Mouse (Mus musculus): ENCODE data around the gene Uggt1. TPM values are rescaled to one million over a fixed set of nuclear protein-coding genes. Genes with fewer than 3 reads are reported as not detected.

Gene Uggt1
- 4.6 and 5.8 TPM in 2 replicates for polyA plus RNA-seq (2012; rRNA removed)
- polyA plus RNA-seq (2014; fragmentation: Nextera tagmentation; extraction: Ambion mirVana): 22.6 and 25.5 TPM in 2 replicates

DNA sequence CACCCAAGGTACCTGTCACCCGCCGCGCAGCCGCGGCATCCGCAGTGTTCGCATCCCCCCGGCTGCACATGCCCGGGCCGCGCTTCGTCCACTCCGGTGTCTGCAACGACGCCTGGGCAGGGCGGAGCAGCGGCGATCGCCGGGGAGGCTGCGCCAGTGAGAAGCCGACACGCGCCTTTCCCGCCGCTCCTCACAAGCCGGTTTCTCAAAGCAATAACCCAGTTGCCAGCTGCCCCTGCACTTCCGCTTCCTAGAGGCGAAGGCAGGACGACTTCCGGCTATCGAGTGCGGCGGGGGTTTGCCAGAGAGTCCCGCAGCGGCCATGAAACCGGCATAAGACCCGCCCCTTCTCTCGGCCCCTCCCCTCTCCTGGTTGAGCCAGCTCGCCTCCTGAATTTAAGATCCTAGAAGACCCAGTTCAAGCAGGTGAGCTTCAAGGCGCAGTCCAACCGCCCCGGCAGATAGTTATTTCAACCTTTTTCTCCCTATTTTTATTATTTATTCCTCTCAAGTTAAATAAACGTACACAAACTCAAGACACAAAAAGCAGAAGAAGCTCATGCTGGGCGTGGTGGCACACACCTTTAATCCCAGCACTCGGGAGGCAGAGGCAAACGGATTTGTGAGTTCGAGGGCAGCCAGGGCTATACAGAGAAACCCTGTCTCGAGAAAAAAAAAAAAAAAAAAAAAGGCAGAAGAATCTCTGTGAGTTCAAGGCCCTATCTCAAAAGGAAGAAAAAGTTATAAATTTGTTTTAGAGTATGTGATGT lies at the start of gene Uggt1:
Gene Uggt1, minus strand, starts transcription at position 663 of the 770 bp plus-strand sequence.
- peak within 1 kb of the TSS; percentile 94 for H3K4me2 ChIP-seq (ENCODE audit: low read depth)
- peaks cover 5 to 11% of the 10 kb centered on the region in 2 experiments for H3K4me1 ChIP-seq (replicated peaks; ENCODE audit: control insufficient read depth in 2 of 2, insufficient read depth in 2 of 2, low read length in 1 of 2)
- DNase-seq (ENCODE audit: low read depth in 3 of 3, low spot score in 3 of 3): peak; percentile 88 to 93 (median 90)
- peak within 1 kb of the TSS; percentile 86 for H3K27ac ChIP-seq
- under 1% methylated on average over 48 of the region's 49 CpGs for WGBS (ENCODE audit: insufficient replicate concordance)
- no peaks in the 10 kb centered on the region for H3K9me3 ChIP-seq (ENCODE audit: control insufficient read depth, low read length)
- no peaks in the 10 kb centered on the region for H3K36me3 ChIP-seq (replicated peaks; ENCODE audit: control insufficient read depth, insufficient read depth, low read depth)
- H3K27me3 ChIP-seq (ENCODE audit: control insufficient read depth, insufficient read depth, low read length): no peaks in the 10 kb centered on the region
- H3K4me3 ChIP-seq (ENCODE audit: insufficient read depth in 1 of 2, low read depth in 2 of 2, low read length in 2 of 2): peak within 1 kb of the TSS; percentile 88 to 97
- H3K9ac ChIP-seq (replicated peaks): peak within 1 kb of the TSS; percentile 94
- no peak for TF ChIP-seq EP300 (IDR thresholded peaks at IDR 0.05; ENCODE audit: low read depth)
- no peak for TF ChIP-seq CTCF (IDR thresholded peaks at IDR 0.05; ENCODE audit: low read depth)
- ATAC-seq (ENCODE audit: insufficient read depth): peak; percentile 95

DNA sequence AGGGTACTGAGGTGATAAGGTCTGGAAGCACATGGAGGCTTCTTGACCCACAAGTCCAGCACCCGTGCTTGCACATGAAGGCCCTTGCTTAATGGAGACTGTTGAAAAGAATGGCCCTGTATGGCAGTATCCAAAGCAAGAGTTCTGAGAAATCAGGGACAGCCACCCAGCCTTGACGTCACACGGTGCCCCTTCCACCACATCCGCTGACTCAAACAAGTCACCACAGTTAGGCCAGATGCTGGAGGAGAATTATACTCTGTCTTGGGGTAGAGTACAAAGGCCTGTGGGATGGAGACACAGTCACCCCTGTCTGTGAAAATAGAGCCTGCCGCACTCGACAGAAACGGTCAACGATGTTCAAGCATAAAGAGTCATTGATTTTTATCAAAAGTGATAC lies 49.0 kb upstream of the Uggt1 start:
- H3K9me3 ChIP-seq (ENCODE audit: control insufficient read depth, low read length): no peaks in the 10 kb centered on the region
- no peak overlapping the region for H3K4me3 ChIP-seq (ENCODE audit: insufficient read depth in 1 of 2, low read depth in 2 of 2, low read length in 2 of 2)
- DNase-seq (ENCODE audit: low read depth in 3 of 3, low spot score in 3 of 3) (no peak), ATAC-seq (ENCODE audit: insufficient read depth) (no peak)
- no peak overlapping the region for H3K4me2 ChIP-seq (ENCODE audit: low read depth)
- 78% methylated on average over 8 of the region's 8 CpGs for WGBS (ENCODE audit: insufficient replicate concordance)
- no peak overlapping the region for H3K9ac ChIP-seq (replicated peaks)
- H3K27me3 ChIP-seq (ENCODE audit: control insufficient read depth, insufficient read depth, low read length): no peaks in the 10 kb centered on the region
- no peak for TF ChIP-seq CTCF (IDR thresholded peaks at IDR 0.05; ENCODE audit: low read depth)
- TF ChIP-seq EP300 (IDR thresholded peaks at IDR 0.05; ENCODE audit: low read depth): no peak
- no peaks in the 10 kb centered on the region for H3K36me3 ChIP-seq (replicated peaks; ENCODE audit: control insufficient read depth, insufficient read depth, low read depth)
- H3K27ac ChIP-seq: no peak overlapping the region
- H3K4me1 ChIP-seq (replicated peaks; ENCODE audit: control insufficient read depth in 2 of 2, insufficient read depth in 2 of 2, low read length in 1 of 2): no peaks in the 10 kb centered on the region

DNA sequence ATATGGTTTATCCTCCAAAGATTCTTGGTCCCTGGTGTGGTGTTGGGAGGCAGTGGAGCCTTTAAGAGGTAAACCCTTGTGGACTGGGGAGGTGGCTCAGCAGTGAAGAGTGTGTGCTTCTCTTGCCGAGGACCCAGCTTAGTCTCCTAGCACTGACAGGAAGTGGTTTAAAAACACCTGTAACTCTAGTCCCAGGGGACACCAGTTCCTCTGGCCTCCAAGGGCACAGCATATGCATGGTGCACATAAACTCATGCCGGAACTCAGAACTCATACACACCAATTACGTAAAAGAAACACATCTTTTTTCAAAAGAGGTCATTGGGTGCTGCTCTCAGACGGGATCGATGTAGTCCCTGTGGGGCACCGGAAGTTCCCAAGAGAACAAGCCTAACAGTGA lies 37.3 kb upstream of the Uggt1 start:
- no peak for DNase-seq (ENCODE audit: low read depth in 3 of 3, low spot score in 3 of 3)
- Histone ChIP-seq H3K27ac (no peak overlapping the region), H3K4me3 (ENCODE audit: insufficient read depth in 1 of 2, low read depth in 2 of 2, low read length in 2 of 2) (no peak overlapping the region), H3K27me3 (ENCODE audit: control insufficient read depth, insufficient read depth, low read length) (no peaks in the 10 kb centered on the region), H3K4me1 (replicated peaks; ENCODE audit: control insufficient read depth in 2 of 2, insufficient read depth in 2 of 2, low read length in 1 of 2) (no peaks in the 10 kb centered on the region), H3K36me3 (replicated peaks; ENCODE audit: control insufficient read depth, insufficient read depth, low read depth) (no peaks in the 10 kb centered on the region), H3K9me3 (ENCODE audit: control insufficient read depth, low read length) (no peaks in the 10 kb centered on the region), H3K9ac (replicated peaks) (no peak overlapping the region), H3K4me2 (ENCODE audit: low read depth) (no peak overlapping the region)
- TF ChIP-seq EP300 (IDR thresholded peaks at IDR 0.05; ENCODE audit: low read depth) (no peak), CTCF (IDR thresholded peaks at IDR 0.05; ENCODE audit: low read depth) (no peak)
- 65% methylated on average over 6 of the region's 6 CpGs for WGBS (ENCODE audit: insufficient replicate concordance)
- no peak for ATAC-seq (ENCODE audit: insufficient read depth)

DNA sequence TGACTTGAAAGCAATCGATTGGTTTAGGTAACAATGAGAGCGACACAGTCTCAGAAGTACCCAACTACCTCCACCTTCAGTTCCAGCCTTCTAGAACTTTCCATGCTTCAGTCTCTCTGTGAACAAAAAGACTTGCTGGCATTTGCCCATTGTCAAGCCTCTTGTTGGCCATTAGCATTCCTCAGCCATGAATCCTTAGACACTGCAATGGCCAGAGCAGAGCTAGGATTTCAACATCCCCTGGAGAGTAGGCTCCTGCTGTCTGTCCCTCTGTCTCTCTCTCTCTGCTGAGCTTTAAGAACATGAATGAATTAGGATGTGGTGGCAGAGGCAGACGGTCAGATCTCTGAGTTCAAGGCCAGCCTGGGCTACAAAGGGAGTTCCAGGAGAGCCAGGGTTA lies 36.4 kb upstream of the Uggt1 start:
- no peak for DNase-seq (ENCODE audit: low read depth in 3 of 3, low spot score in 3 of 3)
- Histone ChIP-seq H3K4me3 (ENCODE audit: insufficient read depth in 1 of 2, low read depth in 2 of 2, low read length in 2 of 2) (no peak overlapping the region), H3K9me3 (ENCODE audit: control insufficient read depth, low read length) (no peaks in the 10 kb centered on the region), H3K4me1 (replicated peaks; ENCODE audit: control insufficient read depth in 2 of 2, insufficient read depth in 2 of 2, low read length in 1 of 2) (peaks cover 0 to 4% of the 10 kb centered on the region in 2 experiments; a peak in 2 of 4 replicates), H3K36me3 (replicated peaks; ENCODE audit: control insufficient read depth, insufficient read depth, low read depth) (no peaks in the 10 kb centered on the region), H3K27me3 (ENCODE audit: control insufficient read depth, insufficient read depth, low read length) (no peaks in the 10 kb centered on the region), H3K9ac (replicated peaks) (no peak overlapping the region), H3K27ac (no peak overlapping the region), H3K4me2 (ENCODE audit: low read depth) (no peak overlapping the region)
- ATAC-seq (ENCODE audit: insufficient read depth): no peak
- TF ChIP-seq EP300 (IDR thresholded peaks at IDR 0.05; ENCODE audit: low read depth): no peak
- no peak for TF ChIP-seq CTCF (IDR thresholded peaks at IDR 0.05; ENCODE audit: low read depth)
- 68% methylated on average over 3 of the region's 3 CpGs for WGBS (ENCODE audit: insufficient replicate concordance)

DNA sequence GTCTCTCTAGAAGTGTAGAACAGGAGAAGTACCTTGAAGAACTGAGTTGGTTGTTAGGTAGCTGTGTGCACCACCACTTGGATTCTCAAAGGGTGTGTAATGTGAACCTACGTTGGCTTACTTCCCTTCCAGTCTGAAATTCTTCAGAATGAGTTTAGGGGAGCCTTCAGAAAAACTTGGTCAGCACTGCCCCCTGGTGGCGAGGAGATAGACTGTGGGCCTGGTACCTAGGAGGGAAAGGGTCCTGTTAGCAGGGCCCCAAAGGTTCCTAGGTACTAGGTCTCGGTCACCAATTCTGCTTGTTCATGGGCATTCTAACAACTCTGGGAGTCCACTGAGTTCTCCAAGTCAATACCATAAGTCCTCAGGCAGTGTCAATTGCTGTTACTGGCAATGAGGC lies 34.7 kb upstream of the Uggt1 start:
- H3K27ac ChIP-seq: no peak overlapping the region
- H3K36me3 ChIP-seq (replicated peaks; ENCODE audit: control insufficient read depth, insufficient read depth, low read depth): no peaks in the 10 kb centered on the region
- peaks cover 0 to 16% of the 10 kb centered on the region in 2 experiments; a peak in 2 of 4 replicates for H3K4me1 ChIP-seq (replicated peaks; ENCODE audit: control insufficient read depth in 2 of 2, insufficient read depth in 2 of 2, low read length in 1 of 2)
- H3K27me3 ChIP-seq (ENCODE audit: control insufficient read depth, insufficient read depth, low read length): no peaks in the 10 kb centered on the region
- TF ChIP-seq CTCF (IDR thresholded peaks at IDR 0.05; ENCODE audit: low read depth) (peak; percentile 85), EP300 (IDR thresholded peaks at IDR 0.05; ENCODE audit: low read depth) (no peak)
- DNase-seq (ENCODE audit: low read depth in 3 of 3, low spot score in 3 of 3) (peak; percentile 47 to 57 (median 55)), ATAC-seq (ENCODE audit: insufficient read depth) (no peak)
- H3K9ac ChIP-seq (replicated peaks): no peak overlapping the region
- H3K4me3 ChIP-seq (ENCODE audit: insufficient read depth in 1 of 2, low read depth in 2 of 2, low read length in 2 of 2): no peak overlapping the region
- H3K4me2 ChIP-seq (ENCODE audit: low read depth): no peak overlapping the region
- 10% methylated on average over 3 of the region's 3 CpGs for WGBS (ENCODE audit: insufficient replicate concordance)
- no peaks in the 10 kb centered on the region for H3K9me3 ChIP-seq (ENCODE audit: control insufficient read depth, low read length)

Data from liver, embryonic 14.5 days (tissue).